Mouse (Mus musculus): ENCODE measurements around the gene Gsta4. TPM values are rescaled to one million over a fixed set of nuclear protein-coding genes. Genes with fewer than 3 reads are reported as not detected.

The Gsta4 gene
- polyA plus RNA-seq, 1 experiment = 323 TPM

DNA sequence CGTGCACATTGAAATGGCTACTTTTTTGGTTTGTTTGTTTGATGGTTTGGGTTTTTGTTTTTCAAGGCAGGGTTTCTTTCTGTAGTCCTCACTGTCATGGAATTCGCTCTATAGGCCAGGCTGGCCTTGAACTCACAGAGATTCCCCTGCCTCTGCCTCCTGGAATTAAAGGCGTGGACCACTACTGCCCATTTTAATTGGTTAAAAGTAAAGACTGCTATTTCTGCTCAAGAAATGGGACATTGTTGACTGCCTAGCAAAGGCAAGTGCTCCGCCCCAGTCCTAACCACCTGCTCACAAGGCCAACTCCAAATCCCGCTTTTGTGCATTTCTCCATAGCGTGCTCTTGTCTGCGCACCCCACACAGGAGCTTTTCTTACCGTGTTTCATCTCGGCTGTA lies 15.2 kb downstream of the Gsta4 start:
- H3K27me3 ChIP-seq (ENCODE audit: control insufficient read depth, insufficient read depth, low read length, poor library complexity, severe bottlenecking) = no peaks in the 10 kb centered on the region
- peaks cover 4% of the 10 kb centered on the region for H3K4me1 ChIP-seq (ENCODE audit: control insufficient read depth, insufficient read depth, low read length)
- no peak overlapping the region for H3K27ac ChIP-seq (ENCODE audit: insufficient read depth, low read length)

DNA sequence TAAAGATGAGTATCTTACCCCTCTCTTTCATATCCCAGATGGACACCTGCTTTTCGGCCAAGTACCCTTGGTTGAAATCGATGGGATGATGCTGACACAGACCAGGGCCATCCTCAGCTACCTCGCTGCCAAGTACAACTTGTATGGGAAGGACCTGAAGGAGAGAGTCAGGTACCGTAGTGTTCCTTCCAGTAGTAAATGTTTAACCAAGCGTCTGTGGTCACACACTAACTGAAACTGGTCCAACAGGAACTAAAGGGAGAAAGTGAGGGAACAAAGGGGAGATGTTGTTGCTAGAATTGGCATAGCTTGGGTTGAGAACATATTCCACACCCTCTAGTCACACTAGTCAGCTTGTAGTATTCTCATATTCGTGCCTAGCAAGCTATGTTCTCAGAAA lies 21.6 kb downstream of the Gsta4 start:
- H3K36me3 ChIP-seq (ENCODE audit: control insufficient read depth, insufficient read depth, low read length, poor library complexity, severe bottlenecking) = peaks cover 90% of the 10 kb centered on the region
- no peak overlapping the region for H3K9ac ChIP-seq (ENCODE audit: low read depth, poor library complexity, severe bottlenecking)
- H3K27ac ChIP-seq (ENCODE audit: insufficient read depth, low read length) = no peak overlapping the region
- no peaks in the 10 kb centered on the region for H3K27me3 ChIP-seq (ENCODE audit: control insufficient read depth, insufficient read depth, low read length, poor library complexity, severe bottlenecking)
- H3K4me3 ChIP-seq (ENCODE audit: low read depth, low read length) = no peak overlapping the region
- no peak for TF ChIP-seq POLR2A (IDR thresholded peaks at IDR 0.05; ENCODE audit: insufficient read depth, low read length)
- TF ChIP-seq CTCF (IDR thresholded peaks at IDR 0.05; ENCODE audit: low read depth, low read length) = no peak
- TF ChIP-seq EP300 (IDR thresholded peaks at IDR 0.05; ENCODE audit: insufficient read depth, low read depth, low read length) = no peak
- H3K9me3 ChIP-seq (replicated peaks; ENCODE audit: control insufficient read depth, insufficient read depth, low read length, poor library complexity, severe bottlenecking) = no peaks in the 10 kb centered on the region
- H3K4me1 ChIP-seq (ENCODE audit: control insufficient read depth, insufficient read depth, low read length) = no peaks in the 10 kb centered on the region

More for the DNA sequence above, 15.2 kb downstream of the Gsta4 start:
- H3K9ac ChIP-seq (ENCODE audit: low read depth, poor library complexity, severe bottlenecking) = no peak overlapping the region
- TF ChIP-seq CTCF (IDR thresholded peaks at IDR 0.05; ENCODE audit: low read depth, low read length) = no peak
- TF ChIP-seq EP300 (IDR thresholded peaks at IDR 0.05; ENCODE audit: insufficient read depth, low read depth, low read length) = no peak
- TF ChIP-seq POLR2A (IDR thresholded peaks at IDR 0.05; ENCODE audit: insufficient read depth, low read length) = no peak
- H3K4me3 ChIP-seq (ENCODE audit: low read depth, low read length) = no peak overlapping the region
- no peaks in the 10 kb centered on the region for H3K9me3 ChIP-seq (replicated peaks; ENCODE audit: control insufficient read depth, insufficient read depth, low read length, poor library complexity, severe bottlenecking)
- H3K36me3 ChIP-seq (ENCODE audit: control insufficient read depth, insufficient read depth, low read length, poor library complexity, severe bottlenecking) = peaks cover 50% of the 10 kb centered on the region

DNA sequence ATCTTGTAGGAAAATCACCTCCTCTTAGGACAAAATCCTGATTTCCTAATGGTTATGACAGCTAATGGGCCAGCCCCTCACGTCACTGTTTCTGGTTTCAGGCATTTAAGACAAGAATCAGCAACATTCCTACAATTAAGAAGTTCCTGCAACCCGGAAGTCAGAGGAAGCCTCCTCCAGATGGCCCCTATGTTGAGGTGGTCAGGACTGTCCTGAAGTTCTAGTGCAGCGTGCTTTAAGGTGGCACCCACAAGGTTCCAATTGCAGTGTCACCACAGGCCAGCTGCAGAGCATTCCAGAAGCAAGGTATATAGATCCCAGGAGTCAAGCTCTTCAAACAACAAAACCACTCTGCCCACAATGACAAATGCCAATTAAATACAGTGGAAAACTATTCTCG lies 26.4 kb downstream of the Gsta4 start:
- Histone ChIP-seq H3K27ac (ENCODE audit: insufficient read depth, low read length) (no peak overlapping the region), H3K4me1 (ENCODE audit: control insufficient read depth, insufficient read depth, low read length) (no peaks in the 10 kb centered on the region), H3K27me3 (ENCODE audit: control insufficient read depth, insufficient read depth, low read length, poor library complexity, severe bottlenecking) (no peaks in the 10 kb centered on the region), H3K4me3 (ENCODE audit: low read depth, low read length) (no peak overlapping the region), H3K9ac (ENCODE audit: low read depth, poor library complexity, severe bottlenecking) (no peak overlapping the region), H3K9me3 (replicated peaks; ENCODE audit: control insufficient read depth, insufficient read depth, low read length, poor library complexity, severe bottlenecking) (no peaks in the 10 kb centered on the region), H3K36me3 (ENCODE audit: control insufficient read depth, insufficient read depth, low read length, poor library complexity, severe bottlenecking) (peaks cover 57% of the 10 kb centered on the region)
- TF ChIP-seq EP300 (IDR thresholded peaks at IDR 0.05; ENCODE audit: insufficient read depth, low read depth, low read length) = no peak
- TF ChIP-seq POLR2A (IDR thresholded peaks at IDR 0.05; ENCODE audit: insufficient read depth, low read length) = no peak
- TF ChIP-seq CTCF (IDR thresholded peaks at IDR 0.05; ENCODE audit: low read depth, low read length) = no peak

DNA sequence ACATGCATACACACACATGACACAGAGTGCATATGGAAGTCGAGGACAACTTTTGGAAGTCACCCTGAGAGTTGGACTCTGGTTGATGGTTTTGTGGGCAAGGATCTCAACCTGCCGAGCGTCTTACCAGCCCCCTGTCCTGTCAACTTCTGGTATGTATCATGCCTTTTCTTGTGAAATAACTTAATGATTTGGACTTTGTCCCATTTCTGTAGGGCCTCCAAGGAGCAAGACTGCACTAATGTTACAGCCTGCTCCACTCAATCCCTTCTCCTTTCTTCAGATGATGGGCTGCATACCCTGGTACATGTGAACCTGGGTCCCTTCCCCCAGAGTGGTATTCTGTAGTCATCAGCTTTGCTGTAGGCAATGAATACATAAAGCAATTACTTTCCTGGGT lies 27.5 kb downstream of the Gsta4 start:
- no peaks in the 10 kb centered on the region for H3K4me1 ChIP-seq (ENCODE audit: control insufficient read depth, insufficient read depth, low read length)
- H3K4me3 ChIP-seq (ENCODE audit: low read depth, low read length) = no peak overlapping the region
- no peak for TF ChIP-seq CTCF (IDR thresholded peaks at IDR 0.05; ENCODE audit: low read depth, low read length)
- TF ChIP-seq EP300 (IDR thresholded peaks at IDR 0.05; ENCODE audit: insufficient read depth, low read depth, low read length) = no peak
- TF ChIP-seq POLR2A (IDR thresholded peaks at IDR 0.05; ENCODE audit: insufficient read depth, low read length) = no peak
- H3K9ac ChIP-seq (ENCODE audit: low read depth, poor library complexity, severe bottlenecking) = no peak overlapping the region
- no peak overlapping the region for H3K27ac ChIP-seq (ENCODE audit: insufficient read depth, low read length)
- no peaks in the 10 kb centered on the region for H3K9me3 ChIP-seq (replicated peaks; ENCODE audit: control insufficient read depth, insufficient read depth, low read length, poor library complexity, severe bottlenecking)
- no peaks in the 10 kb centered on the region for H3K27me3 ChIP-seq (ENCODE audit: control insufficient read depth, insufficient read depth, low read length, poor library complexity, severe bottlenecking)
- H3K36me3 ChIP-seq (ENCODE audit: control insufficient read depth, insufficient read depth, low read length, poor library complexity, severe bottlenecking) = peaks cover 47% of the 10 kb centered on the region

DNA sequence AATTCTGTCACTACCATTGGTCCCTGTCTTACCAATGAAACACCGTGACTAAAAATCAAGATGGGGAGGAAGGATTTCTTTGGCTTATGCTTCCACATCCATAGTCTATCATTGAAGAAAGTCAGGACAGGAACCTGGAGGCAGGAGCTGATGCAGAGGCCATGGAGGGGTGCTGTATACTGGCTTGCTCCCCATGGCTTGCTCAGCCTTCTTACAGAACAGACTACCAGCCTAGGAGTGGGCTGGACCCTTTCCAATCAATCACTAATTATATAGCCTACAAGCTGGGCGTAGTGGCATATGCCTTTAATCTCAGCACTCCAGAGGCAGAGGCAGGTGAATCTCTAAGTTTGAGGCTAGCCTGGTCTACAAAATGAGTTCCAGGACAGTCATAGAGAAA lies 28.2 kb downstream of the Gsta4 start:
- no peak overlapping the region for H3K27ac ChIP-seq (ENCODE audit: insufficient read depth, low read length)
- no peaks in the 10 kb centered on the region for H3K27me3 ChIP-seq (ENCODE audit: control insufficient read depth, insufficient read depth, low read length, poor library complexity, severe bottlenecking)
- TF ChIP-seq POLR2A (IDR thresholded peaks at IDR 0.05; ENCODE audit: insufficient read depth, low read length) (no peak), EP300 (IDR thresholded peaks at IDR 0.05; ENCODE audit: insufficient read depth, low read depth, low read length) (no peak), CTCF (IDR thresholded peaks at IDR 0.05; ENCODE audit: low read depth, low read length) (no peak)
- no peak overlapping the region for H3K4me3 ChIP-seq (ENCODE audit: low read depth, low read length)
- no peak overlapping the region for H3K9ac ChIP-seq (ENCODE audit: low read depth, poor library complexity, severe bottlenecking)
- peaks cover 40% of the 10 kb centered on the region for H3K36me3 ChIP-seq (ENCODE audit: control insufficient read depth, insufficient read depth, low read length, poor library complexity, severe bottlenecking)
- H3K9me3 ChIP-seq (replicated peaks; ENCODE audit: control insufficient read depth, insufficient read depth, low read length, poor library complexity, severe bottlenecking) = no peaks in the 10 kb centered on the region
- no peaks in the 10 kb centered on the region for H3K4me1 ChIP-seq (ENCODE audit: control insufficient read depth, insufficient read depth, low read length)

DNA sequence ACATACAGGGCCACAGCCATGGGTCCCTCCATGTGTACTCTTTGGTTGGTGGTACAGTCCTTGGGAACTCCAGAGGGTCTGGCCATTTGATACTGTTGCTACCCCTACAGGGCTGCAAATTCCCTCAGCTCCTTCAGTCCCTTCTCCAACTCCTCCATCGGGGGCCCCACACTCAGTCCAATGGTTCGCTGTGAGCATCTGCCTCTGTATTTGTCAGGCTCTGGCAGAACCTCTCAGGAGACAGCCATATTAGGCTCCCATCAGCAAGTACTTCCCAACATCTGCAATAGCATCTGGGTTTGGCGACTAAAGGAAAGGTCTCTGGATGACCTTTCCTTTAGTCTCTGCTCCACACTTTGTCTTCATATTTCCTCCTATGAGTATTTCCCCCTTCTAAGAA lies 28.9 kb downstream of the Gsta4 start:
- Histone ChIP-seq H3K27ac (ENCODE audit: insufficient read depth, low read length) (no peak overlapping the region), H3K9ac (ENCODE audit: low read depth, poor library complexity, severe bottlenecking) (no peak overlapping the region), H3K9me3 (replicated peaks; ENCODE audit: control insufficient read depth, insufficient read depth, low read length, poor library complexity, severe bottlenecking) (no peaks in the 10 kb centered on the region), H3K27me3 (ENCODE audit: control insufficient read depth, insufficient read depth, low read length, poor library complexity, severe bottlenecking) (no peaks in the 10 kb centered on the region), H3K36me3 (ENCODE audit: control insufficient read depth, insufficient read depth, low read length, poor library complexity, severe bottlenecking) (peaks cover 33% of the 10 kb centered on the region), H3K4me3 (ENCODE audit: low read depth, low read length) (no peak overlapping the region), H3K4me1 (ENCODE audit: control insufficient read depth, insufficient read depth, low read length) (no peaks in the 10 kb centered on the region)
- TF ChIP-seq CTCF (IDR thresholded peaks at IDR 0.05; ENCODE audit: low read depth, low read length) (no peak), EP300 (IDR thresholded peaks at IDR 0.05; ENCODE audit: insufficient read depth, low read depth, low read length) (no peak), POLR2A (IDR thresholded peaks at IDR 0.05; ENCODE audit: insufficient read depth, low read length) (no peak)
